Mouse (Mus musculus) bone marrow macrophage, adult 2 months (primary cell): ENCODE data around the gene Slit3.

Experiments used
- CTCF ChIP-seq: IDR thresholded peaks from 2 replicates; pipeline ENCODE4 v1.5.1; 2012; ENCODE audit warnings: low read depth, mild to moderate bottlenecking, low read length, moderate library complexity
- POLR2A ChIP-seq: IDR thresholded peaks from 2 replicates; pipeline ENCODE4 v1.6.1; 2012; ENCODE audit warnings: mild to moderate bottlenecking, low read depth, low read length, borderline replicate concordance

GRCm38 (mm10) chr11:35109781-35110180 is 11.2 kb upstream of the Slit3 start:
- TF ChIP-seq CTCF (no peak), POLR2A (no peak)
